Mouse (Mus musculus): ENCODE results near the gene Pi4k2a.

Gene Pi4k2a

DNA sequence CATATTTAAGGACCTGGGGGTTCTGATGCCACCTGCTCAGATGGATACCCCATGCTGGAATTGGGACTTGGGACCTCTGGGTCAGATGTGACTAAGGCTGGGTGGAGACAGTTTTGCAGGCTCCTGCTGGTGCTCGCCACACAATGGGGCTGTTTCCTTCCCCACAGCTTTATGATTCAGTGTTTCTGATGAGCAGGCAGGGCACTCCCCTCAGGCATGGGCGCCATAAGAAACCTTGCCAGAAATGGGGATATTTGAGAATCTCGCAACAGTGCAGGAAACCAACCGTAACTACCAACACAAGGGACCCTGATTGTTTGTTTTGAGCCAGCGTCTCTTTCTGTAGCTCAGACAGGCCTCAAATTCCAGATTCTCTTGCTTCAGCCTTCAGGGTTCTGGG is 40.8 kb downstream of the Pi4k2a start:
- DNase-seq (ENCODE audit: low read depth, low spot score) = no peak

DNA sequence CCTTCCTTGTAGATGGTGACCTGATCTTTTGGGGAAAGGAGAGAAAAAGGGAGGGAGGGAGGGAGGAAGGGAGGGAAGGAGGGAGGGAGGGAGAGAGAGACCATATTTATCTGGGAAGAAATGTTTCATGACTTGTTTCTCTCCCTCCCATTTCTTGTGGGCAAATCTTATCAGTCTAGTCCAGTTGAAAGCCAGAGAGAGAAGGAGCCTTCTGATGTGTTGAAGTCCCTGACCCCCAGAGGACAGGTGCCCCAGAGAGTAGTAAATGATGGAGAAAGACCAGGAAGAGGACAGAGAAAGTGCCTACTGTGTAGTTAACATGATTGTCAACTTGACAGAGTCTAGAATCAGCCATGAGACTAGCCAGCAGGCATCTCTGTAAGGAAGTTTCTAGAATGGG is 44.8 kb downstream of the Pi4k2a start:
- no peak for DNase-seq (ENCODE audit: low read depth, low spot score)

DNA sequence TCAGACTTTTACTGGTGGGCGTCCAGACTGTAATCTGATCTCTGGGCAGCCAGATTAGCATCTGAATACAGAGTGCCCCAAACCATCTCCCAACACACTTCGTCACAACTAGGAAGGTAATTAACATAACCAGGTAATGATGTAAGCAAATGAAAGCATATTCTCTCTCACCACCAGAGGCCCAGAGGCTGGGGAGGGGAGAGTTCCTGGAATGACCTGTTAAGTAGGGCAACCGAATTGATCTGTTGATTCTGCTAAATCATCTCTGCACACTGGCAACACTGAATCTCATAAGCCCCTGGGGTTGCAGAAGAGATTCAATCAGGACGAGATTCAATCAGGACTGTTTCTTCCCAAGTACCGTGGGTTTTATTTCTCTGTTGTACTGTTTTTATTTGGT is 45.9 kb downstream of the Pi4k2a start:
- no peak for DNase-seq (ENCODE audit: low read depth, low spot score)

DNA sequence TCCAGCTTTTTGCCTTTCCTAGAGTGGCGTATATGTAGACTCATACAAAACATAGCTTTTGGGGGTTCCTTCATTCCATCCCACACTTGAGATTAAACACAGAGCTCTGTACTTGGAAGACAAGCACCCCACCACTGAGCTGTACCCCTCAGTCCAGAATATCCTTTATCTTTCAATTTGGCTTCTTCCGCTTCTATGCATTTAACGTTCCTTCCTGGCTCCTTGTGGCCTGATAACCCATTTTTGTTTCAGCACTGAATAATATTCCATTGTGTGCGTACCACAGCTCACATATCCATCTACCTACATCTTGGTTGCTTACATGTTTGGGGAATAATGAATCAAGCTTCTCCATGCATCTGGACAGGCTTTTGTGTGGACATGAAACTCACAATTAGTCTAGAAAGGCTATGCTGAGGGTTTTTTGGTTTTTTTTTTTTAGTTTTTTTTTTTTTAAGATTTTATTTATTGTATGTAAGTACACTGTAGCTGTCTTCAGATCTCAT is 47.0 kb downstream of the Pi4k2a start:
- DNase-seq (ENCODE audit: low read depth, low spot score) = no peak

DNA sequence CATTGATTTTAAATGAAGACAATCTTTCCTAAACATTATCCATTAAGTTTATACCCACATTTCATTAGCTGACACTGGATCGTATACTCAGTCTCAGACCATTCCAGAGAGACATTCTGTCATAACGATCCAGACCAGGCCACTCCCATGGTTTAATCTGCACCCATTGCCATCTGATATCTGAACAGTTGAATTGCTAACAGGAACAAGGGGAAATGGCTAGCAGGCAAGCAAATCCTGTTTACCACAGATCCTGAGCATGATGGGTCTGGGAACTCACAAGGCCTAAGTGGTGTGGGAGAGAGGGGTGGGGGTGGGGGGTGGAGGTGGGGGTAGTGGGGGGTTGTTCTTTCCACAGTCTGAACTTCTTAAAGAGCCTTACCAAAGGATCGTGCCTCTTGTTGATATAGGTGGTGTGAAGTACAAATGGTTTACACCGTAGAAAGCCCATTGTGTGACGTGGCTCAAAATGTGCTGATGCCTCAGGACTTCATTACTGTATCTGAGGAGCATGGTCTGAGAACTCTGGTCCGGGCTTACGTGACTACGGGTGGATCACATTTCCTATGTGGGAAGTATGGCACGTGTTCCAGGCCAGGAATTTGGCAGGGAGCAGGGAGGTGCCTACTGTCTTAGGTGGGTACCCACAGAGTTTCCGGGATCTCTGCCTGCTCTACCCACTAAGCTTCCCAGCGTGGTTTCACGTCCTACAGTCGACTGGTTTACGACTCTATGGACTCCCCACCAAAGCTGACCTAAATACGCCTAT is 48.4 kb downstream of the Pi4k2a start:
- no peak for DNase-seq (ENCODE audit: low read depth, low spot score)

DNA sequence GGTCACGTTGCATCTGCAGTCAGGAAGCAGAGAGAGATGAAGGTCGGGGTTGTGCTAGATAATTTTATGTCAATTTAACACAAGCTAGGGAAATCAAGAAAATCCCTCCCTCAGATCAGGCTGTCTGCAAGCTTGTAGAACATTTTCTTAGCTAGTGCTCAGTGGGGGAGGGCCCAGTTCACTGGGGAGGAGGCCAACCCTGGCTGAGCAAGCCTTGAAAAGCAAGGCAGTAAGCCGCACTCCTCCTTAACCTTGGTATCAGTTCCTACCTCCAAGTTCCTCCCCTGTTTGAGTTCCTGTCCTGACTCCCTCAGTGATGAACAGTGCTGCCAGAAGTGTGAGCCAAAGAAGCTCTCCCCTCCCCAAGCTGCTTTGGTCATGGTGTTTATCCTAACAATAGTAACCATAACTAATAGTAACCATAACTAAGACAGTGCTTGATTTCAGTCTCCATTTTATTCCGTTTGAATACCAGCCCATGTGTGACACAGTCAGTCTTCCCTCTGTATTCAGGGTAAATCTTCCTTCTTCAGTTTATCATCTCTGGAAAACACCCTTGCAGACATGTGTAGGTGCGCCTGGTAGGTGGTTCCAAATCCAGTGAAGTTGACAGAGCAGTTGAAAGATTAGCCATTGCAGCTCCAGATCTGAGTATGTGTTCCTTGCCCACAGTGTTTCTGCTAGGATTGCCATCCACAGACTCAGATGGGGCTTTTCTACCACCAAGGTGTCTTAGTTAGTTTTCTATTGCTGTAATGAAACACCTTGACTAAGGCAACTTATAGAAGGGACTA is 49.7 kb downstream of the Pi4k2a start:
- no peak for DNase-seq (ENCODE audit: low read depth, low spot score)

DNA sequence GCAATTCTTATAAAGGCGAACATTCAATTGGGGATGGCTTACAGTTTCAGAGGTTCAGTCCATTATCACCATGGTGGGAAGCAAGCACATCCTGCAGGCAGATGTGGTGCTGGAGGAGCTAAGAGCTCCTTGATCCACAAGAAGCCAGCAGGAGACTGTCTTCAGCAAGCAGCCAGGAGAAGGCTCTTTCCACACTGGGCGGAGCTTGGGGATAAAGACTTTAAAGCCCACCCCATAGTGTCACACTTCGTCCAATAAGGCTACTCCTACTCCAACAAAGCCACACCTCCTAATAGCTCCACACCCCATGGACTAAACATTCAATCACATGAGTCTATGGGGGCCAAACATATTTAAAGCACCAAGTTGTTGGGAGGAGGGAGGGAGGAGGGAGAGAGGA is 51.7 kb downstream of the Pi4k2a start:
- DNase-seq (ENCODE audit: low read depth, low spot score) = no peak

DNA sequence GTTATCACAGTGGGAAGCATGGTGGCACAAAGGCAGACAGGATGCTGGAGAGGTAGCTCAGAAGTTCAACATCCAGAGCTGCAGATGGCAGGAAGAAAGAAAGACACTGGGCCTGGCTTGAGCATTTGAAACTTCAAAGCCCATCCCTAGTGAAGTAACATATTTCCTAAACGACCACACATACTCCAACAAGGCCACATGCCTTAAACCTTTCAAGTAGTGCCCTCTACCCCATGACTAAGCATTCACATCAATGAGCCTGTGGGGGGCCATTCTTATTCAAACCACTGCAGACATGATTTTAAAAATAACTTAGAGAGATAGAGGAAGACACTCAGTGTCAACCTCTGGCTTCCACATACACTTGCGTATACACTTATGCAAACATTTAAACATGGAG is 52.5 kb downstream of the Pi4k2a start:
- DNase-seq (ENCODE audit: low read depth, low spot score) = no peak

DNA sequence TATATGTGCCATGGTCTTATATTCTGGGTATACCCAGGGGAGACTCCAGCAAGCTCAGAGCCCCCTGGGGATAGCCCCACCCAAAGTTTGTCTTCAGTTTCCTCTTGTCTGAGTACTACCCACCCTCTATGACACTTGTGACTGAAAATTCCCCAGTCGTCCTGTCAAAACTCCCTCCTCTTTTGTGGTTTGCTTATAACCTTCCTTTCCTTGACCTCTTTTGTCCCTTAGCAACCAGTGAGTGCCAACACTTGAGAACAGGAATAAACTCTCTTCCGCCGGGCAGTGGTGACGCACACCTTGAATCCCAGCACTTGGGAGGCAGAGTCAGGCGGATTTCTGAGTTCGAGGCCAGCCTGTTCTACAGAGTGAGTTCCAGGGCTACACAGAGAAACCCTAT is 53.8 kb downstream of the Pi4k2a start:
- DNase-seq (ENCODE audit: low read depth, low spot score) = no peak

DNA sequence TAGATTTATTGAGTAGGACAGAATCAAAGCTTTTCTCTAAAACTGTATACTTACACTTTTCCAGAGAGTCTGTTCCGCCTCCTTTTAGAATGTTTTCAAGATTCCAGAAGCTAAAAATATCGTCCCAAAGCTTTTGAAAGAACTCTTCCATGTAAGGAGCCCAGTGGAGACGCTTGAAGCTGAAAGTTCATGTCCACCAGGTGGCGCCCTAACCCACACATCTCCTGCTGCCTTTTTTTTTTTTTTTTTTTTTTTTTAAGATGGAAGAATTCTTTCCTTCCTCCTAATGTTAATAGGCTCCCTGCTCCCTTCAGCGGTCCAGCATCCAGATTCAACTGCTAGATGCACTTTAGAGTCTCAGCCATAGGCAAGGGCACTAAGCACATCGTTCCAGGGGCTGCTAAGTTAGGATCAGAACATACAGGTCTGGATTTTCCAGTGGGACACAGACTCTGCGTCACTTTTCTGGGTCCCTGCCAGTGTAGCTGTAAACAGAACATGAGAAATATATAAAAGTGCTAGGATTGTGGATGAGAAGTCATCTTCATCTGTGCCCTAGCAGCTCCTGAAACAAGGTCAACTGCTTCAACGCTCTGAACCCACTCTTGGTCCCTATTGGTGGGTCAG is 54.4 kb downstream of the Pi4k2a start:
- peak; percentile 80 for DNase-seq (ENCODE audit: low read depth, low spot score)

DNA sequence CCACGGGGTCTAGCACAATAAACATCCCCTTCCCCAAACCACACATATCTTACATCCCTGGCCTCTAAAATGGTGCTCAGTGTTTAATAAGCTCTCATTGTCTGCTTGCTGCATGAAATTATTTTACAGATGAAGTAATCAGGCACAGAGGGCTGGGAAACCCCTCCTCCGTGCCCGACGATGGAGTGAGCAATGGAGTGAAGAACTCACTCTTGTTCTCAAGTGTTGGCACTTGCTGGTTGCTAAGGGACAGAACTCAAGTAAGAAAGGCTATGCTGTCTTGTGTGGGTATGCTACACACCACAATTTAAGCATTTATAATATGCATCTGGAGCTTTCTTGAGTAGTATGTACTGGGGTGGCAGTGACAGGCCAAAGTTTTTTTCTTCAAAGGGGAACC is 54.9 kb downstream of the Pi4k2a start:
- no peak for DNase-seq (ENCODE audit: low read depth, low spot score)

DNA sequence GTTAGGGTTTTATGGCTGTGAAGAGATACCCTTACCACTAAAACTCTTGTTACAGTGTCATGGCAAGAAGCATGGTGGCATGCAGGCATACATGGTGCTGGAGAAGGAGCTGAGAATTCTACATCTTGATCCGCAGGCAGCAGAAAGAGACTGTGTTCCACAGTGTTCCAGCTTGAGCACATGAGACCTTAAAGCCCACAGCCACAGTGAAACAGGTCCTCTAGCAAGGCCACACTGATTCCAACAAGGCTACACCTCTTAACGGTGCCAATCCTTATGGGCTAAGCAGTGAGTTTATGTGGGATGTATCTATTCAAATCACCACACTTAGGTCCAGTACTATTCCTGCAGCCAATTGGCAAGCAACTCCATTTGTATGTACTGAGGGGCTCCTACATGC is 55.5 kb downstream of the Pi4k2a start:
- DNase-seq (ENCODE audit: low read depth, low spot score) = no peak

DNA sequence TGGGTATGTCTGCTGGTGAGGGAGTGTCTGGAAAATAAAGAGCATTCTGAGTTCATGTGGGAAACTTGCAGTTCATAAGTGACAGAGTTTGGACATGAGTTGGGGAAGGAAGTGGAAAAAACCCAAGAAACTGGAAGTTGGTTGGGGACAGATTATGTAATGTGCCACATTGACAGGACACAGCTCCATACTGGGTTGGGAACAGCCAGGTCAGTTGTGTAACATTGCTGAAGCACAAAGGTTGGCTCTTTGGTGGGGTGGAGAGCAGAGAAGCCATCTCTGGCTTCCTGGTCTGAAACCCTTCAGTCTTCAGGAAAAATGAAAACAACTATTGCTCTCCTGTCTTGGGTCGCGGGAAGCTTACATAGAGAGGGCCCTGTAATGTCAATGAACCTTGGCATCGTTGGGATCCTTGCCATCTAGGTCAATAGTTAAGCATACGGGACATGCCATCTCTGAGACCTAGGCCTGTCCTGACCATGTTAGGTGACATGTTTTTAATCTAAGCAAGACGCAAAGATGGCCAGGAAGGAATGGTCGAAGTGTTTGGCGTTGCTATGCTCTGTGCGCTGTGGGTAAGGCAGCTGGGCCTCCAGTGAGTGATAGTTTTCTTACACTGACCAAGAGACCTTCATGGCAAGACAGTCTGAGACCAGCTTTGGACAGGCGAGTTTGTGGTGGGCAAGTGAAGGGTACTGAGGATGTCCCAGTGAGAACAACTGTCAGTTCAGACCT is 56.2 kb downstream of the Pi4k2a start:
- no peak for DNase-seq (ENCODE audit: low read depth, low spot score)

DNA sequence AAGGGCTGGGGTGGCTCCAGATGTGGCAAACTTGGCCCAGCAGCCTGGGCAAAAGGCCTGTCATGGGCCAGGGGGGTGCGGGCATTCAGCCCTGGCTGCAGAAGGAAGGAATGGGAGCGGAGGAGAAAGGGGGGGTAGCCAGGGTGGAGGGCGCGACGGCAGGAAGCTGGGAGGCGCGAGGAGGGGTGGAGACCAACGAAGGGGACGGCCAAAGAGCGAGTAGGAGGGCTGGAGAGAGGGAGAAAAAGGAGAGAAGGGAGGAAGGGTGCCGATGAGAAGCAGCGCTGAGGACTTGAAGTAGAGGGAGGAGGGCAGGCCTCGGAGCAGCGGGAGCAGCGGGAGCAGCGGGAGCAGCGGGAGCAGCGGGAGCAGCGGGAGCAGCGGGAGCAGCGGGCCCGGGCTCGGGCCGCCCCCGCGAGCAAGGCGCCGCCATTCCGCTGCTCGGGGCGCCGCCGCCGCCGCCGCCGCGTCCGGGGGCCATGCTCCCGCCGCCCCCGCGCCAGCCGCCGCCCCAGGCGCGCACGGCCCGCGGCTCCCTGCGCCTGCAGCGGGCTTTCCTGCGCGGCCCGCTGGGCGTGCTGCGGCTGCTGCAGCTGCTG is 57.0 kb downstream of the Pi4k2a start, which contains the start of gene Marveld1:
Gene Marveld1, plus strand, starts transcription at position 231 of the 599 bp plus-strand sequence.
- DNase-seq (ENCODE audit: low read depth, low spot score) = peak; percentile 51

DNA sequence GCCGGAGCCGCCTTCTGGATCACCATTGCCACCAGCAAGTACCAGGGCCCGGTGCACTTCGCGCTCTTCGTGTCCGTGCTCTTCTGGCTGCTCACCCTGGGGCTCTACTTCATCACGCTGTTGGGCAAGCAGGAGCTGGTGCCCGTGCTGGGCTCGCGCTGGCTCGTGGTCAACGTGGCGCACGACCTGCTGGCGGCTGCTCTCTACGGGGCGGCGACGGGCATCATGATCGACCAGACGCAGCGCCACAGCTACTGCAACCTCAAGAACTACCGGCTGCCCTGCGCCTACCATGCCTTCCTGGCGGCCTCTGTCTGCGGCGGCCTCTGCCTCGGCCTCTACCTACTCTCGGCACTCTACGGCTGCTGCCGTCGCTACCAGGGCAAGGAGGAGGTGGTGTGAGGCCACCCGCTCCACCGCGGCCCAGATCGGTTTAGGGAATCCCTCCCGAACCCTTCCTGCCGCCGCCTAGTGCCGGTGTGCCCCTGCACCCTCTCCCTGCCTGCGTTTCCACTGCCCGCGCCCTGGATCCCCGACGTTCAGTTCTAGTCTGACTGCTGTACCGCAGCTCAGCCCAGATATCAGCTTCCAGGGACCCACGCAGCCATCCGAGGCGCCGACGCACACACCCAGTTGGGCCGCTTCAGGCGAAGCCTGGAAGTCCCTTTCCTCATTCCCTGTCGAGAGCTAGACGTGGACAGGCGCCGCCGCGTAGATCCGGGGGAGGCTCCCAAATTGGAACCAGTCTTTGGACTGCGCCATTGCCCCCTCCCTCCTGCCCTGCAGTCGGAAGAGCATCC is 57.7 kb downstream of the Pi4k2a start:
- DNase-seq (ENCODE audit: low read depth, low spot score) = peak; percentile 46

DNA sequence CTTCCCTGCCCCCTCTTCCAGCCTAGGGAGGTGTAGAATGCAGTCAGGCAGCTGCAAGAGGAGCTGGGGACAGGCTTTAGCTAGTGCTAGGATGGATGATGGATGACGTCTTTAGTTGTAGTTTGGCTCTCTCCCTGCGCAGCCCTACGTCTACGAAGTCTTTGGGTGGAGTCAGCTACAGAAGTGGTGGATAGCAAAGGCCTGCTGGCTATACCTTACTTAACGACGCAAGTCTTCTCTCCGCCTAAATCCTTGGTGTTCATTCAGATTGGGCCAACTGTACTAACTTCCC is 58.2 kb downstream of the Pi4k2a start:
- no peak for DNase-seq (ENCODE audit: low read depth, low spot score)

DNA sequence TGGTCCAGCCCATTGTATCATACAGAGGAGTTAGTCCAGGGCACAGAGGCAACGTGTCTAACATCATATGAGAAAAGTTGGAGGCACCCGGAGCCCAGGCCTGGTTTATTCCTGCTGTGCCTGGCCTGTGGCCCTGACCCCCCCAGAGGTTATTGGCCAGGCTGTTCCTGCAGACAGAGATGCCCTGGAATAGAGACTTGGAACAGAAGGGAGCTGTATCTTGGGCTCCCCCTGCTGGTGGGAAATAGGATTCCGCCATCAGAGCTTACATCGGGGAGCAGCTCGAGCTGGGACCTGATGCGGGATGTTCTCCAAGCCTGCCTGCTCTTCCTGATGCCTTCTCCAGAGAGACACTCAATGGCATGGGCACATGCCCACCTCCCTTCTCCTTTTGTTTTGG is 61.7 kb downstream of the Pi4k2a start:
- peak; percentile 71 for DNase-seq (ENCODE audit: low read depth, low spot score)

DNA sequence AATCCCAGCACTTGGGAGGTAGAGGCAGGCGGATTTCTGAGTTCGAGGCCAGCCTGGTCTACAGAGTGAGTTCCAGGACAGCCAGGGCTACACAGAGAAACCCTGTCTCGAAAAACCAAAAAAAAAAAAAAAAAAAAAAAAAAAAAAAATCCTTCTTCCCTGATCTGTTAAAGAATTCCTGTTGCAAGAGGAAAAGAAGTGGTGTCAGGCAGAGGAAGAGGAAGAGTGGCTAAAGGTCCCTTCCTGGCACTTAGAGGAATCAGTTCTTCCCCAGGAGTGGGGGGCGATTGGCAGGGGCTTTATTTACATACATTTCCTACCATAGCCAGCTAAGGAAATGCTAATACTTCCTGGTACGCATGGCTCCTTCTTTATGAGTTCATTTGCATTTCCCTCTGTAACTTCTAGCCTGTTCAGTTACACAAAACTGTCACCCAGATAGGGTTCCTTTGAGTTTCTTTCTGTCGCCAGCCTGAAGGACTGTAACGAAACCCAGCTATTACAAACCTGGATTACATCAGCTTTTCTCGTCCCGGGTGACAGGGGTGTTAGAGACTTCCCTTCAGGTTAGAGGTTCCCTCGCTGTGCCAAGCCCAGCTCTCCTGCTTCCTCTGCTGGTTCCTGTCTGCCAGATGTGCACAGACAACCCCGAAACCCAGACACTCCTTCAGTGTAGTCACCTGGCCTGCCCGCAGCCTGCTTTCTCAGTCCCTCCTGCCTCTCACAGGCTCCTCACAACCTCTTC is 67.4 kb downstream of the Pi4k2a start:
- no peak for DNase-seq (ENCODE audit: low read depth, low spot score)

DNA sequence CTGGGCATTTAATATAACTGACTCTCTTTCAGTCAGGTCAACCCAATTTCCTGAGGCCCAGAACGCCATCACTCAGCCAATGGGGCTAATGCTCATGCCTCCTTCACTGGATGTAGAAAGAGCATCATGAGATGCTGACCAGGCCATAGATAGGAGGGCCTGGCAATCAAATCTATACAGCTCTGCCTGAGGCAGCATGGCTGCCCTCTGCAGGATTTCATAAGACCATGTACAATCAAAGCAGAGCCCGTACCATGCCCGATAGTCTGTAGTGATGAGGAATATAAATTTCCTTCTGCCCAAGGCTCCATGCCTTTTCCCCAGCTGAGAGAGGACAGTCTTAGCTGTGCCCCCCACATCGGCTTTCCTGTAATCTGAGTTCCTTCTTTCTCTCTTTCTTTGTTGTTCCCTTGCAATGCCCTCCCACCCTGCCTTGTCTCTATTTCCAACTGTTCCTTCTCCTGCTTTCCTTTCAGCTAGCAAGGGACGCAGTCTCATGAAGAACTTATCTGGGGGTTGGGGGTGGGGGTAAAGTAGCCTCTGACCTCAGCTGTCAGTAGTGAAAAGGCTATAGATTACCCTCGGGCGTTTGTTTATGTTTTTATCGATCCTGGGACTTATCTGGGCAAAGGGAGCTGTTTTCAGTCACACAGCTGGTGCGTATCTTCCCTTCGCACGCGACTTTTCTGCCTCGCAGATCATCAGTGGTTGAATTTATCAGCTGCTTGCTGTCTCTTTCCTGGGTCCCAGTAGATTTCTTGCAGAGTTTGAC is 68.2 kb downstream of the Pi4k2a start:
- DNase-seq (ENCODE audit: low read depth, low spot score) = no peak
